Mouse (Mus musculus): Measurements from ENCODE around the gene Ski. TPM values are rescaled to one million over a fixed set of nuclear protein-coding genes. Genes with fewer than 3 reads are reported as not detected.

Ski gene
- polyA plus RNA-seq, 1 experiment from 2014 or later, result 21.5 TPM

DNA sequence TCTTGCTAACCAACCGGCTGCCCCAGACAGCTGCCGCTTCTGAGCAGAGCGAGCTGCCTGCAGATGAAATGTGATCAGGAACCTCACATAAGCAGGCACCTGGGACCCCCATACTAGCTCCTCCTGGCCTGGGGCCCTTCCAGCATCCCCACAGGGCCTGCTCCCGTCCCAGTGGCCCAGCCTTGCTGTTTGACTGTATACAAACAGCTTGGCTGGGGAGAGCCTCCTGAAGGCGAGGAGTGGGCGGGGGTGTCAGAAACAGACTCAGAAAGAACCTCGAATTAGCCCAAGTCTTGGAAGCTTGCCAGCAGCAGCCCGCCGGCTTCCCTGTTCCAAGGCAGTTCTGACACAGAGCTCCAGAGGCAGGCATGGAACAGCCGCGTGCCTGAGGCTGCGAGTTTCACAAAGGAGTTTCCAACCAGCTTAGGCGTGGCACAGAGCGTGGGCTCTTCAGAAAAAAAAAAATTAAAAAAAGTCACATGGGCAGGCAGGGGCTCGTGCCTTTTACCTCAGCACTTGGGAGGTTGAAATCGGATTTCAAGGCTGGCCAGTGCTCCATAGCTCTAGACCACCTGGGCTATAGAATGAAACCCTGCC, 99.8 kb downstream of the Ski start:
- H3K36me3 ChIP-seq, result peaks cover 4% of the 10 kb centered on the region; the same call in 1 of the 2 replicates
- H3K4me2 ChIP-seq, result peak overlapping the region; percentile 39
- no peaks in the 10 kb centered on the region for H3K27me3 ChIP-seq
- peak; percentile 81 for ATAC-seq (ENCODE audit: insufficient number of reproducible peaks, insufficient read depth, low FRiP score, low TSS enrichment, low read depth)
- peaks cover 69% of the 10 kb centered on the region for H3K4me1 ChIP-seq
- 3% methylated on average over 16 of the region's 16 CpGs for WGBS
- H3K27ac ChIP-seq, result peak overlapping the region; percentile 95
- no peak overlapping the region for H3K4me3 ChIP-seq
- H3K9ac ChIP-seq, result peak overlapping the region; percentile 56
- H3K9me3 ChIP-seq, result peaks cover 4% of the 10 kb centered on the region; the same call in 1 of the 2 replicates

- Histone ChIP-seq H3K9ac (peak overlapping the region; percentile 56), H3K36me3 (peaks cover 7% of the 10 kb centered on the region; the same call in 1 of the 2 replicates), H3K4me2 (peak overlapping the region; percentile 39), H3K27me3 (no peaks in the 10 kb centered on the region), H3K4me1 (peaks cover 72% of the 10 kb centered on the region), H3K4me3 (no peak overlapping the region), H3K27ac (peak overlapping the region; percentile 95), H3K9me3 (peaks cover 9% of the 10 kb centered on the region; the same call in 1 of the 2 replicates)
- WGBS, result 78% methylated on average over 6 of the region's 6 CpGs
- ATAC-seq (ENCODE audit: insufficient number of reproducible peaks, insufficient read depth, low FRiP score, low TSS enrichment, low read depth), result no peak
Observed at GRCm38 (mm10) chr4:155121915-155122443, 100.4 kb downstream of the Ski start.

DNA sequence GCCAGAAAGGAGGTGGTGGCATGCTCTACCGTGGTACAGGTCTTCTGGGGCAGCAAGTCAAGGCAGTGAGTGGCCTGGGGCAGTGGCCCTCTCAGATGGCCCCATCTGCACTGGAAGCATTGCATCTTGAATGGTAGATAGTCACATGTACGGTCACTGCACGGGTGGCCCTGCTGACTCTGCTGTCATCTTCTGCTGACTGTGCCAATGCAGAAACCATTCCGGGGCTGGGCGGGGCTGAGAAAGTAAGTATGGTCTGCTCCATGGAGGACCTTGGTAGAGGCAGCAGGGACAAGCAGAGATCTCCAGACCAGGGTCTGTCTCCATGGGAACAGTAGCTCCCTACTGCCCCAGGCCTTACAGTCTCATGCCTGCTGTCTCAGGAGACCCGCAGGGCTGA, 101.2 kb downstream of the Ski start:
- 80% methylated on average over 6 of the region's 6 CpGs for WGBS
- ATAC-seq (ENCODE audit: insufficient number of reproducible peaks, insufficient read depth, low FRiP score, low TSS enrichment, low read depth), result no peak
- Histone ChIP-seq H3K9ac (no peak overlapping the region), H3K27me3 (no peaks in the 10 kb centered on the region), H3K36me3 (peaks cover 7% of the 10 kb centered on the region; the same call in 1 of the 2 replicates), H3K4me1 (peaks cover 72% of the 10 kb centered on the region), H3K4me2 (no peak overlapping the region), H3K9me3 (peaks cover 10% of the 10 kb centered on the region; the same call in 1 of the 2 replicates), H3K4me3 (no peak overlapping the region), H3K27ac (peak overlapping the region; percentile 95)

- Histone ChIP-seq H3K4me1 (peaks cover 75% of the 10 kb centered on the region), H3K9ac (no peak overlapping the region), H3K36me3 (peaks cover 7% of the 10 kb centered on the region; the same call in 1 of the 2 replicates), H3K9me3 (peaks cover 10% of the 10 kb centered on the region; the same call in 1 of the 2 replicates), H3K27ac (peak overlapping the region; percentile 95), H3K27me3 (no peaks in the 10 kb centered on the region), H3K4me3 (no peak overlapping the region), H3K4me2 (no peak overlapping the region)
- no peak for ATAC-seq (ENCODE audit: insufficient number of reproducible peaks, insufficient read depth, low FRiP score, low TSS enrichment, low read depth)
- 68% methylated on average over 5 of the region's 5 CpGs for WGBS
Observed at GRCm38 (mm10) chr4:155120583-155120982, 101.8 kb downstream of the Ski start.

GRCm38 (mm10) chr4:155120038-155120437, 102.4 kb downstream of the Ski start:
- Histone ChIP-seq H3K27ac (peak overlapping the region; percentile 95; the same call in 1 of the 2 replicates), H3K4me2 (no peak overlapping the region), H3K4me1 (peaks cover 76% of the 10 kb centered on the region), H3K9me3 (peaks cover 10% of the 10 kb centered on the region; the same call in 1 of the 2 replicates), H3K27me3 (no peaks in the 10 kb centered on the region), H3K36me3 (peaks cover 7% of the 10 kb centered on the region; the same call in 1 of the 2 replicates), H3K9ac (no peak overlapping the region), H3K4me3 (no peak overlapping the region)
- ATAC-seq (ENCODE audit: insufficient number of reproducible peaks, insufficient read depth, low FRiP score, low TSS enrichment, low read depth), result no peak
- WGBS, result 85% methylated on average over 7 of the region's 7 CpGs

- H3K9ac ChIP-seq, result no peak overlapping the region
- no peak overlapping the region for H3K4me3 ChIP-seq
- H3K4me2 ChIP-seq, result no peak overlapping the region
- no peaks in the 10 kb centered on the region for H3K27me3 ChIP-seq
- WGBS, result 80% methylated on average over 10 of the region's 10 CpGs
- peaks cover 10% of the 10 kb centered on the region; the same call in 1 of the 2 replicates for H3K9me3 ChIP-seq
- peaks cover 7% of the 10 kb centered on the region; the same call in 1 of the 2 replicates for H3K36me3 ChIP-seq
- ATAC-seq (ENCODE audit: insufficient number of reproducible peaks, insufficient read depth, low FRiP score, low TSS enrichment, low read depth), result no peak
- H3K27ac ChIP-seq, result no peak overlapping the region
- H3K4me1 ChIP-seq, result peaks cover 76% of the 10 kb centered on the region
Observed at GRCm38 (mm10) chr4:155118278-155118677, 104.1 kb downstream of the Ski start.

DNA sequence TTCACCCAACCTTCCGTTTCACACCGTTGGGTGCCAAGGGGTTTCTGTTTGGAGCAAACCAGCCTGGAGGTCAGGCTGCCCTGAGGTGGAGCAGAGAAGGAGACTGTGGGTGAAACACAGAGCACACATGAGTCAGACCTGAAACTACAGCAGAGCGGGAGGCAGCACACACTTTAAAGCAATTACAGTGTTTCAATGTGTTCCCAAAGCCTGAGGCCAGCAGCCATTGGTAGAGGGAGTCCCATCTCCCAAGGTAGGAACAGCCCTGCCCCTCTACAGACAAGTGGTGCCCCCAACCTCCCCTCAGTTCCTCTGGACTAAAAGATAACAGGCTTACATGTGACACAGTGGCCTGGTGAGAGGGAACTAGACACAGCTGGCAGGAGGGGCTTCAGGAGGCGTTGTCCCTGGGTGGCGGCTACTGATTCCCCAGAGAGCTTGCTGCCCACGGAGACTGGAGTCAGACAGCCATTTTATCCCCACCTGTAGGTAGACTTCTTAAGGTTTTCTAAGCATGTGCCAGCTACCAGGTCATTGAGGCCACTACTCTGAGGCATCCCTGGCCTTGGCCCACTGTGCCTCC, 104.9 kb downstream of the Ski start:
- 78% methylated on average over 6 of the region's 6 CpGs for WGBS
- Histone ChIP-seq H3K27ac (no peak overlapping the region), H3K27me3 (no peaks in the 10 kb centered on the region), H3K9me3 (peaks cover 10% of the 10 kb centered on the region; the same call in 1 of the 2 replicates), H3K36me3 (peaks cover 7% of the 10 kb centered on the region; the same call in 1 of the 2 replicates), H3K4me3 (no peak overlapping the region), H3K9ac (no peak overlapping the region), H3K4me2 (no peak overlapping the region), H3K4me1 (peaks cover 68% of the 10 kb centered on the region)
- ATAC-seq (ENCODE audit: insufficient number of reproducible peaks, insufficient read depth, low FRiP score, low TSS enrichment, low read depth), result no peak

GRCm38 (mm10) chr4:155116607-155117006, 105.8 kb downstream of the Ski start:
- ATAC-seq (ENCODE audit: insufficient number of reproducible peaks, insufficient read depth, low FRiP score, low TSS enrichment, low read depth), result no peak
- no peak overlapping the region for H3K4me3 ChIP-seq
- no peak overlapping the region for H3K9ac ChIP-seq
- H3K36me3 ChIP-seq, result peaks cover 7% of the 10 kb centered on the region; the same call in 1 of the 2 replicates
- peaks cover 10% of the 10 kb centered on the region; the same call in 1 of the 2 replicates for H3K9me3 ChIP-seq
- H3K4me1 ChIP-seq, result peaks cover 60% of the 10 kb centered on the region
- 67% methylated on average over 4 of the region's 4 CpGs for WGBS
- H3K27ac ChIP-seq, result no peak overlapping the region
- H3K27me3 ChIP-seq, result no peaks in the 10 kb centered on the region
- H3K4me2 ChIP-seq, result no peak overlapping the region

GRCm38 (mm10) chr4:155113766-155114410, 108.5 kb downstream of the Ski start:
- H3K9me3 ChIP-seq, result peaks cover 10% of the 10 kb centered on the region; the same call in 1 of the 2 replicates
- ATAC-seq (ENCODE audit: insufficient number of reproducible peaks, insufficient read depth, low FRiP score, low TSS enrichment, low read depth), result no peak
- no peaks in the 10 kb centered on the region for H3K27me3 ChIP-seq
- peak overlapping the region; percentile 57; the same call in 1 of the 2 replicates for H3K9ac ChIP-seq
- peak overlapping the region; percentile 90 for H3K27ac ChIP-seq
- H3K4me2 ChIP-seq, result peak overlapping the region; percentile 38
- H3K4me1 ChIP-seq, result peaks cover 50% of the 10 kb centered on the region
- no peak overlapping the region for H3K4me3 ChIP-seq
- 22% methylated on average over 8 of the region's 8 CpGs for WGBS
- H3K36me3 ChIP-seq, result peaks cover 7% of the 10 kb centered on the region; the same call in 1 of the 2 replicates

GRCm38 (mm10) chr4:155109471-155109870, 112.9 kb downstream of the Ski start:
- no peak for ATAC-seq (ENCODE audit: insufficient number of reproducible peaks, insufficient read depth, low FRiP score, low TSS enrichment, low read depth)
- H3K27me3 ChIP-seq, result no peaks in the 10 kb centered on the region
- H3K4me3 ChIP-seq, result no peak overlapping the region
- peaks cover 17% of the 10 kb centered on the region for H3K4me1 ChIP-seq
- H3K4me2 ChIP-seq, result no peak overlapping the region
- H3K9me3 ChIP-seq, result no peaks in the 10 kb centered on the region
- no peak overlapping the region for H3K9ac ChIP-seq
- H3K27ac ChIP-seq, result no peak overlapping the region; the same call in 1 of the 2 replicates
- H3K36me3 ChIP-seq, result no peaks in the 10 kb centered on the region
- 67% methylated on average over 5 of the region's 5 CpGs for WGBS

DNA sequence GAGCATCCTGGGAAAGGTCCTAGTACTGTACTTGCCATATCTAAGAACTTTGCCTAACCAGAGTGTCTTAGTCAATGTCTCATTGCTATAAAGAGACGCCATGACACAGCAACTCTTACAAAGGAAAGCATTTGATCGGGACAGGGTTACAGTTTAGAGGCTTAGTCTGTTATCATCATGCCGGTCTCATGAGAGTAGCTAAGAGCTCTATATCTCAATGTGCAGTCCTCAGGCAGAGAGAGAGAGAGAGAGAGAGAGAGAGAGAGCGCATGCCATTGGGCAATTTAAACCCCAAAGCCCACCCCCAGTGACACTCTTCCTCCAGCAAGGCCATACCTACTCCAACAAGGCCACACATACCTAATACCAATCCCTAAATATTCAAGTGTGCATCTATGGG, 114.5 kb downstream of the Ski start:
- peaks cover 6% of the 10 kb centered on the region for H3K4me1 ChIP-seq
- no peak overlapping the region for H3K27ac ChIP-seq
- ATAC-seq (ENCODE audit: insufficient number of reproducible peaks, insufficient read depth, low FRiP score, low TSS enrichment, low read depth), result no peak
- no peaks in the 10 kb centered on the region for H3K9me3 ChIP-seq
- H3K9ac ChIP-seq, result no peak overlapping the region
- no peaks in the 10 kb centered on the region for H3K36me3 ChIP-seq
- H3K27me3 ChIP-seq, result no peaks in the 10 kb centered on the region
- H3K4me2 ChIP-seq, result no peak overlapping the region
- 90% methylated on average over 4 of the region's 4 CpGs for WGBS
- no peak overlapping the region for H3K4me3 ChIP-seq

Data from embryonic facial prominence, embryonic 13.5 days (tissue).